Mouse (Mus musculus) limb, embryonic 10.5 days (tissue): ENCODE measurements at regions not wholly inside any gene's neighbourhood (a gene's known extent, or its start where the extent isn't known, plus 50 kb on each side); places are given as distances from the start of the nearest gene placed in this dataset.

ENCODE experiments used
- DNase-seq: peaks from one replicate; pipeline ENCODE4 v3.0.0-alpha.2; 2017; ENCODE audit warnings: low spot score
- H3K27ac ChIP-seq: fragments of 300-500 bp; sonication (generic); 2 replicates; pipeline ENCODE4 v1.5.1; 2016; ENCODE audit warnings: mild to moderate bottlenecking
- H3K27me3 ChIP-seq: fragments of 300-500 bp; sonication (generic); 2 replicates; pipeline ENCODE4 v1.6.1; 2016; ENCODE audit warnings: low read depth, mild to moderate bottlenecking; ENCODE audit not compliant: poor library complexity, severe bottlenecking
- H3K36me3 ChIP-seq: fragments of 300-500 bp; sonication (generic); 2 replicates; pipeline ENCODE4 v1.6.1; 2016; ENCODE audit warnings: mild to moderate bottlenecking, moderate library complexity
- H3K4me1 ChIP-seq: fragments of 300-500 bp; sonication (generic); 2 replicates; pipeline ENCODE4 v1.6.1; 2016
- H3K4me3 ChIP-seq: fragments of 300-500 bp; sonication (generic); 2 replicates; pipeline ENCODE4 v1.5.1; 2016; ENCODE audit warnings: mild to moderate bottlenecking, moderate library complexity
- H3K9me3 ChIP-seq: fragments of 300-500 bp; sonication (generic); replicated peaks from 2 replicates; pipeline ENCODE4 v1.6.1; 2016; ENCODE audit warnings: mild to moderate bottlenecking
- WGBS: fragments of 180-500 bp; shearing (Covaris S2); methylation state at CpG from one replicate; pipeline ENCODE4 v1.1.7; 2016; 5-methylcytosine and 5-hydroxymethylcytosine counted together

DNA sequence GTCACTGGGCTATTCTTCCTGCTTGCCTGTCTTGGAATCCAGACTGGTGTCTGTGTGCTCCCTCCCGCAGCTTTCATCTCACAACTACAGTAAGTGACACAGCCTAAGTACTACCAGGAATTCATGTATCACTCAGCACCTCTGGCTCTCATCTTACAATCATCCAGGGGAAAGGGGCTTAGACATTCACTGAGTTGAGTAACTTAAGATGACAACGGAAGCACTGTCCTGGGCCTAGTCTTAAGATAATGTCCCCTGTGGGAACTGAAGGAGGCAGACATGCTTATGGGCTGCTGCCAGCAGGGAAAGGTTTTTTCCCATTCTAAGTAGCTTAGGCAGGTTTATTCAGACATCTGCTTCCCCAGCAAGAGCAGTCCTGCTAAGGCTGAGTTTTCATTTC, 377.4 kb upstream of the Rag2 start:
- DNase-seq, result no peak
- Histone ChIP-seq H3K36me3 (no peaks in the 10 kb centered on the region), H3K27me3 (no peaks in the 10 kb centered on the region), H3K4me1 (no peaks in the 10 kb centered on the region), H3K9me3 (no peaks in the 10 kb centered on the region), H3K4me3 (no peak overlapping the region), H3K27ac (no peak overlapping the region)
- WGBS, result 77% methylated on average over 2 of the region's 2 CpGs

DNA sequence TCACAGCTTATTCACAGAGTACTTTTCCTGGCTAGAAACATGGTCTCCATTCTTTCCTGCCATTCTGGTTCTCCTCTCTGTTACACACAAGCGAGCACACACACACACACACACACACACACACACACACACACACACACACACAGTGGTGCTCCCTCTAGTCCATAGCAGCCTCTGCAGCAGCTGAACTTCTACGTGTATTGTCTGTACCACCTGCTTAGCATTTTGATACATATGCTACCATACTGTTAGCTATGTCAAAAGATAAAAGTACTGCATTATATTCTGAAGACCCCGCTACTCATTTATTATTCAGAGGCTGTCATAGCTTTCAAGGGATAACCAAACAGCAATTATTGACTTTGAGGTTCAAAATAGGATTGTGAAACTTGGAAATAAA, 372.3 kb upstream of the Rag2 start:
- H3K9me3 ChIP-seq, result no peaks in the 10 kb centered on the region
- no peaks in the 10 kb centered on the region for H3K4me1 ChIP-seq
- H3K27ac ChIP-seq, result no peak overlapping the region
- no peak overlapping the region for H3K4me3 ChIP-seq
- H3K27me3 ChIP-seq, result no peaks in the 10 kb centered on the region
- DNase-seq, result no peak
- H3K36me3 ChIP-seq, result no peaks in the 10 kb centered on the region
- WGBS, result 77% methylated on average over 3 of the region's 3 CpGs

DNA sequence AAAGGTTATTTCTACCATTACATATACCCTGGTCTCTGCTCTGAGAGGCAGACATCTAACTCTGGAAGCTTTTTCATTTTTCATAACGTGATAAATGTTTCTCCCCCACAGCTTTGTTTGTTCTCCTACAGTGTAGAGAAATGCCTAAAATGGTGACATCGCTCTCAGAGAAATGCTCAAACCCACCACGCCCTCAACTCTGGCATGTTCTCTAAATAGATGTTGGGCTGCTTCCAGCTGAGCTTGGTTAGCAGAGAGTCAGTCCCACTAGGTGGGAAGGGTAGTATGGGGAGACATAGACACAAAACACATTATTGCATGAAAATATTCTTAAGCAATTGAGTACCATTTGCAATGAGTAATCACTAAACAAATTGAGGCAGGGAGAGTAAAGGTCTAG, 368.1 kb upstream of the Rag2 start:
- Histone ChIP-seq H3K4me3 (no peak overlapping the region), H3K36me3 (no peaks in the 10 kb centered on the region), H3K27me3 (no peaks in the 10 kb centered on the region), H3K9me3 (no peaks in the 10 kb centered on the region), H3K27ac (no peak overlapping the region), H3K4me1 (no peaks in the 10 kb centered on the region)
- WGBS, result 73% methylated on average over 3 of the region's 3 CpGs
- no peak for DNase-seq

DNA sequence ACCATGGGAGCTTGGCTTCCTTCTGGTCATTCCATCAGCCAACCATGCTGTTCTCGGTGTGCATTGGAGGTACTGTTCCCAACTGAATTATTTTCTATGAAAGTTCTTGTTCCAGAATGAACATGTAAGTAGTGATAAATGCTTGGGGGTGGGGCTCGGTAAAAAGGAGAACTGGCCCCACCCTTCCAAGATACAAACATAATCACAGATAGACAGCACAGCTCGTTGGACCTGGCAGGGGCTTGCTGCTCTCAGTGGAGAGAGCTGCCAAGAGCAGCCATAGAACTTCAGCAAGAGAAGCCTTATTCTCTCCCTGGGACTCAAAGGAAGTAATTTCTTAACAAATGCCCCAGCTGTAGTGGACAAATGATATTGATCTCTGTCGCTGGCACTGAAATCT, 360.6 kb upstream of the Rag2 start:
- H3K36me3 ChIP-seq, result no peaks in the 10 kb centered on the region
- no peak for DNase-seq
- H3K9me3 ChIP-seq, result no peaks in the 10 kb centered on the region
- H3K27ac ChIP-seq, result no peak overlapping the region
- H3K4me3 ChIP-seq, result no peak overlapping the region
- no peaks in the 10 kb centered on the region for H3K27me3 ChIP-seq
- no peaks in the 10 kb centered on the region for H3K4me1 ChIP-seq
- WGBS, result 92% methylated on average over 4 of the region's 4 CpGs

DNA sequence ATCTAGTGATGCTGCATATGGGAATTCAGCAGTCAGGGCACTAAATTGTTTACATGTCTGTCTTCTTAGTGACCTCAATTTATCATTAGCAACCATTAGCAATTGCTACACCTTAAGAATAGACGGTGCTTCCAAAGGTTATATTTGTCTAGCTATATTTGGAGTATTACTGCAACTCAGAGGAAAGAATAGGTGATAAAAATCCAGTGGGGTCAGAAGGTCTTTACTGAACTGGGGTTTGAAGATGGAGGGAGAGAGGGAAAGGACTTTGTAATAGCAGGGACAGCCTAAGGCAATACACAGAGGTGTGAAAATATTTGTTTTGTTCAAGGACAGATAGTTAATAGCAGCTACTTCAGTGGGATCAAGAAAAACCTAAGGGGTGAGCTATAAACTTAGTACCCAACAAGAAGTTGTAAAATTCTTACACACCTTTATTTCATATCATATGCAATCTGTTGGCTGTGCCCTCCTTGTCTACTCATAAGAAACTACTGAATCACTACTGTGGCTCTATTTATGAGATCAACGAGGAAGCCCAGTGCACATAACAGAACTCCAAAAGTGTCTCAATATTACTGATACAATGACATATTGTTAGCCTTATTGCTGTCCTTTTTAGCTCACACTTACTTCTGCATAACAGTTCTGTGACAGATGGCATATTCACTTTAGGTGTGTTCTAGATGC, 357.7 kb upstream of the Rag2 start:
- no peak for DNase-seq
- 93% methylated on average over 2 of the region's 2 CpGs for WGBS
- no peak overlapping the region for H3K27ac ChIP-seq
- no peaks in the 10 kb centered on the region for H3K27me3 ChIP-seq
- no peaks in the 10 kb centered on the region for H3K4me1 ChIP-seq
- H3K9me3 ChIP-seq, result no peaks in the 10 kb centered on the region
- H3K36me3 ChIP-seq, result no peaks in the 10 kb centered on the region
- H3K4me3 ChIP-seq, result no peak overlapping the region

DNA sequence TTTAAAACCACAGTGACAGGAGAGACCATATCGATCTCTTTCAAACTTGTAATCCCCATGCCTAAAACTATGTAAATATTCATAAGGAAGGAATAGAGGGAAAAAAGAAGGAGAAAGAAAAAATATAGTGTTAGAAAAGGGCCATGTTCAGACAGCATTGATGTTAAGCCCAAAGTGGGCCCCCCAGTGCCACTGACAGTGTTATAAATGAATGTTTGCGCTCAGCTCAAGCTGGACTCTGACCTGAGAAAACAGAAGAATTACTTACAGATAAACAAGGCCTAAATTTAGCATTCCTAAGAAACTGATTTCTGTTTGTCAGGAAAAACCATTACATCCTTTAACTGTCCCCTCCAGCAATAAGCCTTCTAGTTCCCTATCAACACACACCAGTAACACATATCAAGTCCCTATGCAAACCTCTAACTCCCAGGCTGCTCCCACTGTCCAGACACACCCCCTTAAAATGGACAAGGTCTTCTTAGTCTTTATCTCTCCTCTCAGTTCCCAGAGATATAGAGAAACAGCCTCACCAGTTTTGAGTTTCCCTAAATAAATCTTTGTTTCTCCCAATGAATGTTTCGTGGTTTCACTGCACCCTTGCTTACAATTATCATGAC, 350.4 kb upstream of the Rag2 start:
- Histone ChIP-seq H3K27ac (no peak overlapping the region), H3K4me1 (no peaks in the 10 kb centered on the region), H3K4me3 (no peak overlapping the region), H3K27me3 (no peaks in the 10 kb centered on the region), H3K9me3 (no peaks in the 10 kb centered on the region), H3K36me3 (no peaks in the 10 kb centered on the region)
- 89% methylated on average over 3 of the region's 3 CpGs for WGBS
- DNase-seq, result no peak

DNA sequence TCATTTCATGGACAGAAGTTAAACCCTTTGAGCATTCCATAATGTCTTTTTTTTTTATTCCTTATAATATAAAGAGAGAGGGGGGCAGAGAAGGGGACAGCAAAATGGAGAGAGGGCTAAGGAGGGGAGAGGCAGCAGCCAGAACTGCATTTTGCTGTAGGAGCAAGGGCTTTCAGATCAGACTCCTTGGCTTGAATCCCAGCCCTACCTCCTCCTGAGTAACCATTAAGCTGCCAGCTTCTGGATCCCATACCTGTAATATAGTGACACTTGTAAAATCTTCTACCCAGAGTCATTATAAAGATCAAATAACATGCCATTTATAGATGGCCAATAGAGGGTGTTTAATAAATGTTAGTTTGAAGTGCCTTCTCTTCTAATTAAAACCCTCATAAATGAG, 339.6 kb upstream of the Rag2 start:
- H3K27me3 ChIP-seq, result no peaks in the 10 kb centered on the region
- H3K4me1 ChIP-seq, result no peaks in the 10 kb centered on the region
- H3K9me3 ChIP-seq, result no peaks in the 10 kb centered on the region
- no peaks in the 10 kb centered on the region for H3K36me3 ChIP-seq
- no peak overlapping the region for H3K4me3 ChIP-seq
- H3K27ac ChIP-seq, result no peak overlapping the region
- DNase-seq, result no peak

DNA sequence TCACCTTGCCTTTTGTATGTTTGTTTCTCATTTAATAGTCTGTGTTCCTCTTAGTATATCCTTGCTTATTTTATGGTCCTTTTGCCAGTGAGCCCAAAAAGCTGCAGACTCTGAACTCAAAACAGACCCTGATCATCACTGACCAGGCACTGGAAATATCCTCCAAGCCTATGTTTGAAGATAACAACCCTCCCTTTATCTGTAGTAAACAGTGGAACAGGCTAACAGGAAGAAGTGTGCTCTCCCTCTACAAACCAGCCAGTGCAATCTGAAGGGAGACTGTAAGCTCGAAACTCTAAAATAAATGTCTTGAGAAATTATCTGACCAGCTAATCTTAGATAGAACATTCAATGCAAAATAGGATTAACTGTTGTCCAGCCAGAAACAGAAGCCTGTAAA, 336.4 kb upstream of the Rag2 start:
- H3K27me3 ChIP-seq, result no peaks in the 10 kb centered on the region
- no peak overlapping the region for H3K27ac ChIP-seq
- 91% methylated on average over 1 of the region's 1 CpGs for WGBS
- no peaks in the 10 kb centered on the region for H3K4me1 ChIP-seq
- H3K9me3 ChIP-seq, result no peaks in the 10 kb centered on the region
- H3K4me3 ChIP-seq, result no peak overlapping the region
- H3K36me3 ChIP-seq, result no peaks in the 10 kb centered on the region
- no peak for DNase-seq

DNA sequence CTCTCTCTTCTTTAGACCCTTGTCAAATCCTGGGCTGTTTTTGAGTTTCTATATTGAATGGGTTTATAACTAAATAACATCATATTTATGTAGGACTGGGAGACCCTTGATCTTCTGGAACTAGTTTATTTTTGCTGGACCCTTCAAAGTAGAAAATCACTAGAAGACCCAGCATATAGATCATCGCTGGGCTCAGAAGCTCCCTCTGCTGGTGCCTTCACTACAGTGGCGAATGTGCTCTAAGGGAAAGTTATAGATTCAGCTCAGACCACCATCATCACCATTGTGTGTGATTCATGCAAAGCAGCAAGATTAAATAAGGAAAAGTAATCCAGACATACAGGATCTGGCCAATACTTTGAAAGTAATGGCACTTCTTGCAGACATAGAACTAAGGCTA, 335.4 kb upstream of the Rag2 start:
- no peaks in the 10 kb centered on the region for H3K27me3 ChIP-seq
- no peaks in the 10 kb centered on the region for H3K36me3 ChIP-seq
- no peaks in the 10 kb centered on the region for H3K4me1 ChIP-seq
- no peak overlapping the region for H3K4me3 ChIP-seq
- no peaks in the 10 kb centered on the region for H3K9me3 ChIP-seq
- WGBS, result 29% methylated on average over 2 of the region's 2 CpGs
- H3K27ac ChIP-seq, result no peak overlapping the region
- no peak for DNase-seq

DNA sequence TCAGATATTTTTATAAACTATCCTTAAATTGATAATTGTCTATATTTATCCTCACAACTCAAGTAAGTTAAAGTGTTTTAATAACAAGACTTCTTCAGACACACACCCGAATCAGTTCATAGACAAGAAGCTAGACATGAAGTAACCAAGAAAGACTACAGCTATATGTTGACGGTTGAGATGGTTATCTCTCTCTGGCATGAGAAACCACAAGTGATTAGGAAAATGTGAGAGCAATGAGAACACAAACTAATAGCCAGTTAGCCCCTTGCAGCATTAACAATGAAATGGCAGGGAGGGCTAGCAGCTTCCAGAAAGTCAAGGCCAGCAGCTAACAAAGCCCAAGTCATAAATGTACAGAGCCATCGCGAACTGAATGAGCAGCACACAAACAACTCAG, 333.8 kb upstream of the Rag2 start:
- no peaks in the 10 kb centered on the region for H3K4me1 ChIP-seq
- H3K36me3 ChIP-seq, result no peaks in the 10 kb centered on the region
- no peak overlapping the region for H3K27ac ChIP-seq
- no peak for DNase-seq
- no peaks in the 10 kb centered on the region for H3K9me3 ChIP-seq
- WGBS, result 92% methylated on average over 4 of the region's 4 CpGs
- H3K4me3 ChIP-seq, result no peak overlapping the region
- no peaks in the 10 kb centered on the region for H3K27me3 ChIP-seq

DNA sequence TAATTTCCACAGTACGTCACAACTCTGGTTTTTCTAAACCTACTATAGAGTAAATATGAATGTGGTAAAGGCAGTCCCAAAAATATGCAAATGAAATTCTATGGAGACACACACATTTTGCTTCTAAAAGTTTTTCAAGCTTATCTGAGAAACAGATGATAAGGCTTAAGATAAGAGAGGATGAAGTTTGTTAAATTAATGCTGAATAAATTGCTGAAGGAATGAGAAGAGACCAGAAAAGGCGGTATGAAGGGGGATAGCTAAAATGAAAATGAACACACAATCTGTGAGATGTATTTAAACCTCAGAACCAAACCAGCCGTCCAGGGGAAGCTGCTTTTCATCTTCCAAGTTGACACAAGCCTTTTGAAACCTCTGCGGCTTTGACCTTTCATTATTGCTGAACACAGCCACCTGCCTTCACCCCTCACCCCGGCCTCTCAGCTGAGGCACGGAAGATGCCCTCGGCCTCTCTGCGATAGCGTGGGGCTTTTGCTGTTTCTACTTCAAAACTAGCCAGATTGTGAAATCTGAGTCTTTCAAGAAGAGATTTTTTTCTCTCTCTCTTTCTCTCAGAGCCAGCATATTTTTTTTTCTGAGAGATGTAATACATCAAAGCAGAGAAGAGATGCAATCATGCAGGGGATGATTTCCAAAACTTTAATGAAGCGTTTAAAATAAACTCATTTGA, 328.7 kb upstream of the Rag2 start:
- H3K36me3 ChIP-seq, result no peaks in the 10 kb centered on the region
- H3K27me3 ChIP-seq, result no peaks in the 10 kb centered on the region
- no peak overlapping the region for H3K4me3 ChIP-seq
- no peak overlapping the region for H3K27ac ChIP-seq
- no peak for DNase-seq
- WGBS, result 75% methylated on average over 10 of the region's 10 CpGs
- H3K9me3 ChIP-seq, result no peaks in the 10 kb centered on the region
- no peaks in the 10 kb centered on the region for H3K4me1 ChIP-seq

DNA sequence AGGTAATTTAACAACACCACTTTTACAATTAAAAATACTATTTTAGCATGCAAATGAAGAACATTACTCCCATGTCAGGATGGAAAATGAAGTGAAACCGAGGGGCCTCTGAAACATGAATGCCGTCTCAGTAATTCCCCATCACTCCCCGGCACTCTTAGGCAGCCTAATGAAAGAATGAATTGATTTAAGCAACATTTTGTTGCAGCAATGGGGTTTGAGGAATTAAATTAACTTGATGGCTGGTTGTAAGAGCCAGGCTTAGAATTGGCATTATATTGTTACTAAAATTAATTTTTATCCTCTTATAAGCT, 328.2 kb upstream of the Rag2 start:
- Histone ChIP-seq H3K27me3 (no peaks in the 10 kb centered on the region), H3K36me3 (no peaks in the 10 kb centered on the region), H3K27ac (no peak overlapping the region), H3K4me3 (no peak overlapping the region), H3K9me3 (no peaks in the 10 kb centered on the region), H3K4me1 (no peaks in the 10 kb centered on the region)
- 80% methylated on average over 3 of the region's 3 CpGs for WGBS
- no peak for DNase-seq

DNA sequence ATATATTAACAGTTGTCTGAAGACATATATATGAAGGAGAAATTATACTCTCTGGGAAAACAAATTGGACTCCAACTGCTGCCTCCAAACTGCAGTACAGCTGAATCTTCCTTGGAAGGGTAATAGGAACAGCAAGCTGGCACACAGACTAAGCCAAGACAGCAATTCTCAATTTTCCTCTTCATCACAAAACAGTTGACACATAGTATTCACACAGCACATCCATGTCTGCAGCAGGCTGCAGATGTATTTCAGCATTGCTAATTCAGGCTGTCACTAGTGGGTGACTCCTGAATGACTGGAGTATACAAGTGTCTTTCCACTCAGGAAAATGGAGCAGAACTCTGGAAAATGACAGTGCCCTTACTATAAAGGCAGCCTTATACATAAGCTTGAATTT, 327.7 kb upstream of the Rag2 start:
- H3K9me3 ChIP-seq, result no peaks in the 10 kb centered on the region
- H3K27ac ChIP-seq, result no peak overlapping the region
- no peaks in the 10 kb centered on the region for H3K4me1 ChIP-seq
- H3K36me3 ChIP-seq, result no peaks in the 10 kb centered on the region
- no peaks in the 10 kb centered on the region for H3K27me3 ChIP-seq
- DNase-seq, result no peak
- no peak overlapping the region for H3K4me3 ChIP-seq

DNA sequence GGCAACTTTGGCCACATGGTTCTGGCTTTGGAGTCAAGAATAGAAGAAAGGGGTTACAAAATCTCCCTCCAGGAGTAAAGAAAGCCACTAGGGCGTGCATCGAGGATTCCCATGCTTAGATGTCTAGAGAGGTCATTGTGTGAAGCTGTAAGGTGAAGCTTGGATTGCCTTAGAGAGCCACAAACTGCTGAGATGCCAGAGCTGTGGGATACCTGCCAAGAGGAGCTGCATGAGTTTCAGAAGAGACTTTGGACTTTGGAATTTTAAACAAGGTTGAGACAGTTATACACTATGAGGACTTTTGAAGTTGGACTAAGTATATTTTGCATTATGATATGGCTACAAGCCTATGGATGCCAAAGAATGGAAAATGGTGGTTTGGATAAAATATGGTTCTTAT, 325.4 kb upstream of the Rag2 start:
- H3K9me3 ChIP-seq, result no peaks in the 10 kb centered on the region
- 93% methylated on average over 2 of the region's 2 CpGs for WGBS
- no peak overlapping the region for H3K4me3 ChIP-seq
- no peaks in the 10 kb centered on the region for H3K4me1 ChIP-seq
- no peaks in the 10 kb centered on the region for H3K27me3 ChIP-seq
- H3K27ac ChIP-seq, result no peak overlapping the region
- H3K36me3 ChIP-seq, result no peaks in the 10 kb centered on the region
- DNase-seq, result no peak
